Mouse (Mus musculus) urinary bladder, adult 18-20 months (tissue): ENCODE results near the gene Mgmt.
A peak's percentile ranks its signal among the peaks of the same experiment; 100 is the strongest.

Source experiments
- DNase-seq, 2 experiments: peaks; one replicate each; pipeline ENCODE4 v3.0.0; 2022; ENCODE audit warnings: low spot score in 2 of 2, mixed read lengths in 2 of 2

The Mgmt gene

GRCm38 (mm10) chr7:137001783-137002182, 107.4 kb downstream of the Mgmt start:
- no peak for DNase-seq

- no peak for DNase-seq
Measured at GRCm38 (mm10) chr7:137002431-137002830, 108.0 kb downstream of the Mgmt start.

- DNase-seq = no peak
Measured at GRCm38 (mm10) chr7:137005293-137005692, 110.9 kb downstream of the Mgmt start.

GRCm38 (mm10) chr7:137008321-137008720, 113.9 kb downstream of the Mgmt start:
- no peak for DNase-seq

GRCm38 (mm10) chr7:137009732-137010275, 115.4 kb downstream of the Mgmt start:
- DNase-seq = no peak

- DNase-seq = no peak
Measured at GRCm38 (mm10) chr7:137010451-137010850, 116.0 kb downstream of the Mgmt start.

- no peak for DNase-seq
Measured at GRCm38 (mm10) chr7:137012687-137013086, 118.3 kb downstream of the Mgmt start.

- no peak for DNase-seq
Measured at GRCm38 (mm10) chr7:137013433-137013832, 119.0 kb downstream of the Mgmt start.

- no peak for DNase-seq
Measured at GRCm38 (mm10) chr7:137018614-137019013, 124.2 kb downstream of the Mgmt start.

GRCm38 (mm10) chr7:137020195-137020594, 125.8 kb downstream of the Mgmt start:
- no peak for DNase-seq

- DNase-seq = no peak
Measured at GRCm38 (mm10) chr7:137030789-137031188, 136.4 kb downstream of the Mgmt start.

GRCm38 (mm10) chr7:137033177-137033576, 138.8 kb downstream of the Mgmt start:
- no peak for DNase-seq

GRCm38 (mm10) chr7:137034986-137035385, 140.6 kb downstream of the Mgmt start:
- DNase-seq = no peak

- DNase-seq = no peak
Measured at GRCm38 (mm10) chr7:137035916-137036315, 141.5 kb downstream of the Mgmt start.

- DNase-seq = peak; percentile 11 to 17
Measured at GRCm38 (mm10) chr7:137037471-137037870, 143.1 kb downstream of the Mgmt start.

- no peak for DNase-seq
Measured at GRCm38 (mm10) chr7:137037872-137038271, 143.5 kb downstream of the Mgmt start.

GRCm38 (mm10) chr7:137038311-137038945, 144.0 kb downstream of the Mgmt start:
- DNase-seq = no peak

- no peak for DNase-seq
Measured at GRCm38 (mm10) chr7:137038946-137039320, 144.5 kb downstream of the Mgmt start.

GRCm38 (mm10) chr7:137040646-137041045, 146.2 kb downstream of the Mgmt start:
- no peak for DNase-seq

- no peak for DNase-seq
Measured at GRCm38 (mm10) chr7:137046891-137047290, 152.5 kb downstream of the Mgmt start.

- DNase-seq = no peak
Measured at GRCm38 (mm10) chr7:137048086-137048922, 153.9 kb downstream of the Mgmt start.

- no peak for DNase-seq
Measured at GRCm38 (mm10) chr7:137054343-137054742, 159.9 kb downstream of the Mgmt start.

GRCm38 (mm10) chr7:137056126-137056525, 161.7 kb downstream of the Mgmt start:
- no peak for DNase-seq
